Mouse (Mus musculus) liver, embryonic 11.5 days (tissue): Measurements from ENCODE around the gene Mov10. TPM values are rescaled to one million over a fixed set of nuclear protein-coding genes. Genes with fewer than 3 reads are reported as not detected.

Source experiments
- ATAC-seq: fragments of 200-750 bp; cut with Nextera tagmentation; replicated peaks from 2 replicates; pipeline ENCODE4 v1.8.0; 2017; ENCODE audit warnings: moderate number of reproducible peaks, mild to moderate bottlenecking, moderate TSS enrichment, moderate library complexity; ENCODE audit not compliant: low FRiP score
- DNase-seq: peaks from one replicate; pipeline ENCODE4 v3.0.0-alpha.2; 2017; ENCODE audit warnings: low spot score
- H3K27ac ChIP-seq: fragments of 300-500 bp; sonication (generic); 2 replicates; pipeline ENCODE4 v1.5.1; 2014; ENCODE audit warnings: mild to moderate bottlenecking, low read depth, low read length, control low read depth
- H3K27me3 ChIP-seq: fragments of 300-500 bp; sonication (generic); replicated peaks from 2 replicates; pipeline ENCODE4 v1.6.1; 2014; ENCODE audit warnings: low read length, mixed read lengths; ENCODE audit not compliant: control insufficient read depth, insufficient read depth
- H3K36me3 ChIP-seq: fragments of 300-500 bp; sonication (generic); 2 replicates; pipeline ENCODE4 v1.6.1; 2014; ENCODE audit warnings: mild to moderate bottlenecking, low read length, moderate library complexity, mixed read lengths; ENCODE audit not compliant: control insufficient read depth, insufficient read depth
- H3K4me1 ChIP-seq: fragments of 300-500 bp; sonication (generic); replicated peaks from 2 replicates; pipeline ENCODE4 v1.6.1; 2014; ENCODE audit warnings: low read length, mixed read lengths; ENCODE audit not compliant: control insufficient read depth, insufficient read depth
- H3K4me2 ChIP-seq: fragments of 300-500 bp; sonication (generic); 2 replicates; pipeline ENCODE4 v1.6.1; 2014; ENCODE audit warnings: mild to moderate bottlenecking, control low read depth, moderate library complexity
- H3K4me3 ChIP-seq: fragments of 300-500 bp; sonication (generic); 2 replicates; pipeline ENCODE4 v1.5.1; 2014; ENCODE audit warnings: low read depth, low read length, control low read depth
- H3K9ac ChIP-seq: fragments of 300-500 bp; sonication (generic); 2 replicates; pipeline ENCODE4 v1.6.1; 2014; ENCODE audit warnings: low read depth, low read length, control low read depth
- H3K9me3 ChIP-seq: fragments of 300-500 bp; sonication (generic); 2 replicates; pipeline ENCODE4 v1.6.1; 2016; ENCODE audit warnings: low read length, inconsistent platforms, mixed read lengths; ENCODE audit not compliant: control insufficient read depth
- WGBS: fragments of 180-500 bp; shearing (Covaris S2); extraction: QIAGEN DNeasy Blood & Tissue Kit; methylation state at CpG from one replicate; pipeline ENCODE4 v1.1.7; 2014; 5-methylcytosine and 5-hydroxymethylcytosine counted together
- polyA plus RNA-seq: library from polyadenylated mRNA; unstranded; fragments of >200 nt; fragmentation: Nextera tagmentation; extraction: Ambion mirVana; gene quantifications from 2 replicates; pipeline ENCODE4 v1.2.1, GENCODE M21; 2014

Gene Mov10
- polyA plus RNA-seq, 1 experiment from 2014 or later, result 36.0 TPM

DNA sequence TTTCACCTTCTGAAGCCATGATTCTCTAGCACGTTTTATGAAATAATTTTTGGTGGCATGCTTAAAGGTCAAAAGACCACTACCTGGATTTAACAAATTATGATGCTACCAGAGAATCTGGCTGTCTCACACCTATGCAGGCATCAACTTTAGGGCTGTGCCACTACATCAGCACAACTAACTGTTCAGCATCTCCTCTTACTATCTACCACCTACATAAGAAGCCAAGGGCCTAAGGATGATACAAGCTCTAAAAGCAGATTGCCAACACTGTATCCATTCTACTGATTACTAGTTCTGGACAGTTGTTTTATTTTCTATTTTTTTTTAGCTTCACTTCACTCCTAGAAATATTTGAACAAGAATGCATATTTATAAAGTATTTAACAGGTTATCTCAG lies 36.1 kb upstream of the Mov10 start:
- no peak overlapping the region for H3K4me2 ChIP-seq
- 97% methylated on average over 1 of the region's 1 CpGs for WGBS
- DNase-seq, result no peak
- H3K4me3 ChIP-seq, result no peak overlapping the region
- ATAC-seq, result no peak
- no peaks in the 10 kb centered on the region for H3K27me3 ChIP-seq
- no peak overlapping the region for H3K9ac ChIP-seq
- H3K27ac ChIP-seq, result no peak overlapping the region
- H3K36me3 ChIP-seq, result peaks cover 9% of the 10 kb centered on the region
- peaks cover 4% of the 10 kb centered on the region; the same call in 1 of the 2 replicates for H3K4me1 ChIP-seq
- H3K9me3 ChIP-seq, result no peaks in the 10 kb centered on the region

DNA sequence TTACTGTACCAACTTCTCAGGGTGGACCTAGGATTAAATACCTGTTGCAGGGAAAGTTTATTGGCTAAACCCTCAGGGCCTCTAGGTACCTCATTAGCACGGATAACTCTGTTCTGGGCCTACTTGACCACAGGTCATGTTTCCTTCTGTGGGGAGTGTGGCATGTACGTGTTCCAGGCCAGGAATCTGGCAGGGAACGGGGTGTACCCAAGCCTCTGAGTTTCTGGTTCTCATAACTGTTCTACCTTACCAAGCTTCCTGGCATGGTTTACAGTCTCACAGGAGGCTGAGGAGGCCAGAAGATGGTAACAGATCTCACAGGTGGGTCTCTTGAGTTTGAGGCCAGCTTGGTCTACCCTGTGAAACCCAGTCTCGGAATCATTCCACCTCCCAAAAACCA lies 28.2 kb upstream of the Mov10 start:
- Histone ChIP-seq H3K4me2 (no peak overlapping the region), H3K36me3 (peaks cover 21% of the 10 kb centered on the region), H3K4me3 (no peak overlapping the region), H3K27ac (no peak overlapping the region), H3K9ac (no peak overlapping the region), H3K27me3 (no peaks in the 10 kb centered on the region), H3K4me1 (no peaks in the 10 kb centered on the region), H3K9me3 (no peaks in the 10 kb centered on the region)
- WGBS, result 88% methylated on average over 4 of the region's 4 CpGs
- ATAC-seq (no peak), DNase-seq (no peak)

DNA sequence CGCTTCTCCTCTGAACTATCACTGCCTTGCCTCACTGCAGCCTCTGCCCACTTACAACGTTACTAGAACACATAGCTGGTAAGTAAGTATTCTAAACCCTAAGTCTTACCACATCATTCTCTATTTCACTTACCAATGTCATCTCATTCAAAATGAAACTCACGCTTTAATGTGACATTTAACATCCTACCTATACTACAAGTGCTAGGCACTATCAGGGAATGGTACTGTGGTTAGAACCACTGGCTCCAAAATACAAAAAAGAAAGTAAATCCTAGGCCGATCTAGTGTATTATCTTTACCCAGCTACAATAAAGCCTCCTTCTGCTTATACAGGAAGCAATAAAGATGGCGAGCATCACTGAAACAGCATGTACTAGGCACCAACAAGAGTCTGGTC lies 22.7 kb upstream of the Mov10 start:
- Histone ChIP-seq H3K27me3 (no peaks in the 10 kb centered on the region), H3K9ac (no peak overlapping the region), H3K4me1 (no peaks in the 10 kb centered on the region), H3K27ac (no peak overlapping the region), H3K9me3 (no peaks in the 10 kb centered on the region), H3K4me2 (no peak overlapping the region), H3K4me3 (no peak overlapping the region), H3K36me3 (peaks cover 37% of the 10 kb centered on the region)
- DNase-seq (no peak), ATAC-seq (no peak)
- WGBS, result 80% methylated on average over 5 of the region's 5 CpGs

DNA sequence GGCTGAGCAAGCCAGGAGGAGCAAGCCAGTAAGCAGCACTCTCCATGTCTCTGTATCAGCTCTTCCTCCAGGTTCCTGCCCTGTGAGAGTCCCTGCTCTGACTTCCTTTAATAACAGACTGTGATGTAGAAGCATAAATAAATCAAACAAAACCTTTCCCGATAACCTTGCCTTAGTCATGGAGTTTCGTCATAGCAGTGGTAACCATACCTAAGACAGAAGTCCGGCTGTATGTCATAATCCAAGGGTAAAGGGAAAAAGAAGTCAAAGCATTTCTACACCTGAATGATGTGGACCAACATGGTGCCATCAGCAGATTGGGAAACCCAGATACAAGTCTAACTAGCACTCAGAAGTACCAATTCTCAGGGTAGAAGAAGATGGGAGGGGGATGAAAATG lies 17.4 kb upstream of the Mov10 start:
- no peaks in the 10 kb centered on the region for H3K9me3 ChIP-seq
- no peak overlapping the region for H3K4me3 ChIP-seq
- no peaks in the 10 kb centered on the region for H3K4me1 ChIP-seq
- H3K27ac ChIP-seq, result no peak overlapping the region
- H3K27me3 ChIP-seq, result no peaks in the 10 kb centered on the region
- ATAC-seq (no peak), DNase-seq (no peak)
- no peak overlapping the region for H3K9ac ChIP-seq
- whole genome bisulfite sequencing, result 95% methylated on average over 3 of the region's 3 CpGs
- no peak overlapping the region for H3K4me2 ChIP-seq
- peaks cover 32% of the 10 kb centered on the region for H3K36me3 ChIP-seq

DNA sequence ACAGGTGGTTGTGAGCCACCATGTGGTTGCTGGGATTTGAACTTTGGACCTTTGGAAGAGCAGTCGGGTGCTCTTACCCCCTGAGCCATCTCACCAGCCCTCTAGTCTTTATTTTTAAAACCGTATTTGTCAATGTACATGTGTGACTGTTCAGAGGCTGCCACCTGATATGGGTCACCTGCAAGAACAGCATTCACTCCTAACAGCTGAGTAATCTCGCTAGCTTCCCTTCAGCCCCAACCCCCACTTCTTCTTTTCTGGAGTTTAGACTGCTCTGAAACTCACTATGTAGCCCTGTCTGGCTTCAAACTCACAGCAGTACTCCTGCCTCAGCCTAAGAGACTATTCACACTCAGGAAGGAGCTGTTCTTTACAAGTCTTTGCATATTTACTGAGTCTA lies 4.0 kb upstream of the Mov10 start:
- Histone ChIP-seq H3K4me3 (no peak overlapping the region), H3K36me3 (peaks cover 6% of the 10 kb centered on the region; the same call in 1 of the 2 replicates), H3K27me3 (no peaks in the 10 kb centered on the region), H3K4me1 (peaks cover 9% of the 10 kb centered on the region), H3K4me2 (no peak overlapping the region), H3K9me3 (no peaks in the 10 kb centered on the region), H3K27ac (no peak overlapping the region), H3K9ac (no peak overlapping the region)
- DNase-seq, result no peak
- 79% methylated on average over 3 of the region's 3 CpGs for WGBS
- ATAC-seq, result no peak

DNA sequence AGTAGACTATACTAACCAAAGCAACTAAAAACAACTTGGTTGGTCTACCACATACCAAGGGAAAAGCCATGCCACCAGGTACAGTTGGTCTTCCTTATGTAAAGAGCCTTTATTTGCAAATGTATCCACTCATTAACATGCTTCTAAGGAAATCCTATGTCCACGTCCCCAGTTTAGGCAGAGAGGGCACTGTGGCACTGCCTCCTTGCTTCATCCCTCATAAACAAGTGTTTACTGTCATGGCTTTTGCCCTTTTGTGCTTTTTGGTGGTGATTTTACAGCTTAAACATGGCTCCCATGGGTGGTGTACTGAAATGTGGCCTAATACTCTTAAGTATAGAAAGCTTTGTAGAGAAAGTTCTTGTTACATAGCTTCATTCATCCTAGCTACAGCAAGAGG lies 2.1 kb upstream of the Mov10 start:
- Histone ChIP-seq H3K4me3 (no peak overlapping the region), H3K36me3 (peaks cover 6% of the 10 kb centered on the region; the same call in 1 of the 2 replicates), H3K27me3 (no peaks in the 10 kb centered on the region), H3K9ac (no peak overlapping the region), H3K27ac (no peak overlapping the region), H3K9me3 (no peaks in the 10 kb centered on the region), H3K4me1 (peaks cover 15% of the 10 kb centered on the region), H3K4me2 (no peak overlapping the region)
- 71% methylated on average over 1 of the region's 1 CpGs for WGBS
- ATAC-seq, result no peak
- no peak for DNase-seq

DNA sequence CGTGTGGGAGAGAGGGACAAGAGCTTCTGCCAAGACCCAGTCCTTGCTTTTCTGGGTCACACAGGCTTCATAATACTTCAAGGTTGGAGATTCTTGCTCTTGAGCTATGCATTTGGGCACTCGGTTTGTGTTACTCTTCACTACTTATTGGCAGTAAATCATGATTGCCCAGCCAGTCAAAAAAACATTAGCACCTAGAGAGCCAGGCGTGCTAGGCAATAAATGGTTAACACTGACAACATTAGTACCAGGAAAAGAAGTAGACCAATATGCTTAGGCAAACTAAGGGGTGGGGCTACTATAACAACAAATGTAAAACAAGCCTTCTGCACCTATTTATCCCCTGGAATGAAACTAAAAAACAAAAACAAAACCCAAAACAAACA lies 379 bp upstream of the Mov10 start:
- peak; percentile 21; the same call in 1 of the 2 replicates for ATAC-seq

DNA sequence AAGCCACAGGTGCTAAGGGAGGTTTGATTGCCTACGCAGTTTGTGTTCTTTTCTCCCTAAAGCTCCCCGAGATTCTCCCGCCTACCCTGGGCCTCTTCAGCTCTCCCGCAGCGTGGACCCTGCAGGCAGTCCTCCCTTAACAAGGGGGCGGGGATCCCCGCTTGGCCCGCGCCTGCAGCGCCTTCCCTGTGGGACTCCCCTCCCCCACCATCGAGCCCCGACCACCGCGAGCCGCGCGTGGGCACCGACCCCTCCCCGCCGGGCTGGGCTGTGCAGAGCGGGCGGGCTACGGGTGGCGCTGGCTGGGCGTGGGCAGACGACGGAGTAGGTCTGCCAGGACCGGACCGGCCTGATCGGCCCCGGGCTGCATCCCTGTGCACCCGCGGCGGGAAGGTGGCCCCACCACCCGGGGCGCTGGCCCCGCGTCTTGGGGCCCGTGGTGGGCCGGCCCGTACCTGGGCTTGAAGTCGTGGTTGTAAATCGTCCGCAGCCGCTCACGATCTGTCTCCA lies 827 bp downstream of the Mov10 start:
- Histone ChIP-seq H3K4me2 (peak overlapping the region; percentile 79), H3K27me3 (no peaks in the 10 kb centered on the region), H3K36me3 (peaks cover 7% of the 10 kb centered on the region; the same call in 1 of the 2 replicates), H3K9ac (peak overlapping the region; percentile 78), H3K27ac (peak overlapping the region; percentile 93), H3K4me1 (peaks cover 15% of the 10 kb centered on the region), H3K9me3 (no peaks in the 10 kb centered on the region), H3K4me3 (peak overlapping the region; percentile 88)
- DNase-seq, result peak; percentile 69
- peak; percentile 63 for ATAC-seq
- under 1% methylated on average over 46 of the region's 46 CpGs for WGBS

More for the DNA sequence above, 379 bp upstream of the Mov10 start:
- DNase-seq, result no peak
- peak overlapping the region; percentile 79 for H3K4me2 ChIP-seq
- H3K36me3 ChIP-seq, result peaks cover 6% of the 10 kb centered on the region; the same call in 1 of the 2 replicates
- H3K4me3 ChIP-seq, result peak overlapping the region; percentile 88
- H3K27me3 ChIP-seq, result no peaks in the 10 kb centered on the region
- H3K27ac ChIP-seq, result peak overlapping the region; percentile 93
- no peaks in the 10 kb centered on the region for H3K9me3 ChIP-seq
- WGBS, result 2% methylated on average over 3 of the region's 3 CpGs
- peak overlapping the region; percentile 78 for H3K9ac ChIP-seq
- peaks cover 15% of the 10 kb centered on the region for H3K4me1 ChIP-seq

DNA sequence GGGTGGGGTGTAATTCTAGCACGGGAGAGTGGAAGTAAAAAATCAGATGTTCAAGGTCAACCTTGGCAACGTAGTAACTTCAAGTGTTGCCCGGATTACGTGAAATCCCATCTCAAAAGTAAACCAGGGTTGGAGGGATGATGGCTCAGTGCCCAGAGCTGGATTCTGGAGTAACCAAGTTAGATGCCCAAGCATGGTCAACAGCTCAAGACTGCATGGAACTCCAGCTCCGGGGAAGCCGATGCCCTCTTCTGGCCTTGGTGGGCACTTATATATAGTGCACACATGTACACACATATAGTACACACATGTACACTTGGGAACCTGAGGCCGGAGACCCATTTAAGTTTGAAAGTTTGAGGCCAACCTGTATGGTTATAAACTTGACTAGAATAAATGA lies 2.2 kb downstream of the Mov10 start:
- ATAC-seq (no peak), DNase-seq (no peak)
- peak overlapping the region; percentile 79; the same call in 1 of the 2 replicates for H3K4me2 ChIP-seq

More for the DNA sequence above, 2.2 kb downstream of the Mov10 start:
- Histone ChIP-seq H3K4me3 (no peak overlapping the region), H3K9ac (no peak overlapping the region), H3K27ac (no peak overlapping the region), H3K27me3 (no peaks in the 10 kb centered on the region), H3K9me3 (no peaks in the 10 kb centered on the region), H3K4me1 (peaks cover 15% of the 10 kb centered on the region), H3K36me3 (peaks cover 2% of the 10 kb centered on the region; the same call in 1 of the 2 replicates)
- 91% methylated on average over 7 of the region's 7 CpGs for WGBS
